Mouse (Mus musculus) liver, adult 2 months (tissue): ENCODE measurements around the gene Xpot.

ENCODE experiments used
- CTCF ChIP-seq: fragments of 200-500 bp; IDR thresholded peaks from 2 replicates; pipeline ENCODE4 v1.5.1; 2011; ENCODE audit warnings: low read depth, low read length, control low read depth
- POLR2A ChIP-seq: fragments of 200-500 bp; IDR thresholded peaks from 2 replicates; pipeline ENCODE4 v1.6.1; 2011; ENCODE audit warnings: low read length, control low read depth; ENCODE audit not compliant: insufficient read depth; ENCODE audit errors: extremely low read depth

GRCm38 (mm10) chr10:121568534-121568933 lies 57.6 kb downstream of the Xpot start:
- TF ChIP-seq POLR2A = no peak
- TF ChIP-seq CTCF = no peak
